Mouse (Mus musculus) adrenal gland, adult 18-20 months (tissue): ENCODE results near the gene Nppa. TPM values are rescaled to one million over a fixed set of nuclear protein-coding genes. Genes with fewer than 3 reads are reported as not detected.

Experiments used
- DNase-seq, 2 experiments: peaks; one replicate each; pipeline ENCODE4 v3.0.0; 2021 to 2022; ENCODE audit warnings: low spot score in 2 of 2
- long read RNA-seq, 2 experiments: library from polyadenylated mRNA; stranded (forward); transcript quantifications; one replicate each; pipeline ENCODE4 v2.0.0; 2021
- total RNA-seq, 2 experiments: library from RNA; stranded (reverse); gene quantifications; 1 replicate in 1 of 2; 2 replicates in 1 of 2; pipeline ENCODE4 v1.2.3; 2021

The Nppa gene
- not detected for total RNA-seq
- long read RNA-seq, experiment 1, result 0 reads
- long read RNA-seq, experiment 2, result 0 reads

DNA sequence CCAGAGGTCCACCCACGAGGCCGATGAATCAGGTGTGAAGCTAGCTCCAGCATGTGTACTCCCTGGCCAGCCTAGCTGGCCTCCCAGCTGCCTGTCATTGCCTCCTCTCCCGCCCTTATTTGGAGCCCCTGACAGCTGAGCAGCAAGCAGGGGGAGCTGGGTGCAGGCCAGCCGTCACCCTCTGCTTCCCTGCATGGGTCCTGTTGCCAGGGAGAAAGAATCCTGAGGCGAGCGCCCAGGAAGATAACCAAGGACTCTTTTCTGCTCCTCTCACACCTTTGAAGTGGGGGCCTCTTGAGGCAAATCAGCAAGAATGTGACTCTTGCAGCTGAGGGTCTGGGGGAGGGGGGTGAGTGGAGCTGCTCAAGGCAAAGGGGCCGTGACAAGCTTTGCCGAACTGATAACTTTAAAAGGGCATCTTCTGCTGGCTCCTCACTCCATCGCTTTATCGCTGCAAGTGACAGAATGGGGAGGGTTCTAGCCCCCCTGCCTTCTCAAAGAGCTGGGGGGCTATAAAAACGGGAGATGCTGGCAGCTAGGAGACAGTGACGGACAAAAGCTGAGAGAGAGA lies at the start of gene Nppa:
Nppa (plus strand) TSS at position 521 of the 571 bp plus-strand sequence.
- no peak for DNase-seq

DNA sequence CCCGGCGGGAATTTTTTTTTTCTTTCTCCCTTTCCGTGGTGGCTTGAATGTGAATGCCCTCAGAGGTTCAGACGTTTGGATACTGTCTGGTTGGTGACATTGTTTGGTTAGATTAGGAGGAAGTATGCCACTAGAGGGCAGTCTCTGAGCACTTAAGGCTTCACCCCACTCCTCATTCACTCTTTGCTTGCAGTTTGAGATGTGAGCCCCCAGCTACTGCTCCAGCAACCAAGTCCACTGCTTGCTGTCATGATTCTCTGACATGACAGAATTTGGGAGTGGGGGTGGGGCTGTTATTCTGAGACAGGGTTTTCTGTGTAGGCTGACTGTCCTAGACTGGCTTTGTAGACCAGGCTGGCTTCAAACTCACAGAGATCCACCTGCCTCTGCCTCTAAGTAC lies 46.9 kb upstream of the Nppa start:
- no peak for DNase-seq

DNA sequence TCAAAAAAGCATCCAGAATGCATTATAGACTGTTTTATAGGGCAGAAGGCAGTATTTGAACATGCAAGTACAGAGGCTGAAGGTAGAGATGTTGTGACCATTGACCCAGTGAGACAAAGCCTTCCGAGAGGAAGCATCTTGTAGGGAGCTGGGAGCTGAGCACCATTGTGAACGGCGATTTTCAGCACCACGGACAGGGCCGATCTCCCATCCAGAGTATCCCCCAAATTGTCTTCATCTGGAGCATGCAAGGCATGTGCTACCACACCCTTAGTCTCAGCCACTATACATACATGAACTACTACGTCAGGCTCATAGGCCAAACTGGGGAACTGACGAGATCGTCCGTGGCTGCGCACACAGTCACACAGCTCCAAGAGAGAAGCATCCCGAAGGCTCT lies 43.4 kb upstream of the Nppa start:
- no peak for DNase-seq

DNA sequence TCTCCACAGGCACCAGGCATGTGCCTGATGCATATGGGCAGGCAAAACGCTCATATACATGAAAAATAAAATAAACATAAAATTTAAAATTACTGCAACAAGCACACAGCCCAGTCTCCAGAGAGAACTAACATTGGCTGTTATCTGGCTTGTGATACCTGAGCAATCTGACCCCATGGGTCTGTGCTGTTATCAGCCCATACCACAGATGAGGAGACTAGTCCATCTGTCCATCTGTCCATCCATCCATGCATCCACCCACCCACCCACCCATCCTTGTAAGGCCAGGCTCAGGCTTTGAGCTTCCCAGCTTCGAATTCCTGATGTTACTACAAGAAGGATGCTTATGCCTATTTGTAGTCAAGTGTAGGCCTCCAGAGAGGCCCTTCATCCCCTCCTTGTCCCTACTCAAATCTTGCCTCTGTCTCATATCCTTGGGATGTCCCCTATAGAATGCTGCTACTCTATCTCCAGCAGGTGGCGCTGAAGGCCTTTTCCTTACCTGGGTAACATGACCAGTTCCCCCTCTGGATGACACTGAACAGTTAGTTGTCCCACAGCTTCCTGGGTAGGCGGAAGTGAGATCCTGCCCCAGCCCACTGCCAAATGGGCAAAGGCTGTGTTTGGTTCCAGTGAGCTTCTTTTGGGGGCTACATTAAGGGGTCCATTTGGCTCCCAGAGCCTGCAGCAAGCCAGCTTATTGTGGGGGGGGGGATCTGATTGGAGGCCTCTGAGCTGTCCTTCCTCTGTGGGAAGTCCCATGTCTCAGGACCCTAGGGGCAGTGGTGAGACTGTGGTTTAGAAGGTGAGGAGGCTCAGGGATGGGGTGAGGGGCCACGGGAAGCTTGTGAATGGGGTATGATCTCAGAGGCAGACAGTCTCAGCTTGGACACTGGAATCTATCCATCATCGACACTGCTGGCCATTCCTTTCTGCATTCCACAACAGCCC lies 40.4 kb upstream of the Nppa start:
- peak; percentile 63 to 70 for DNase-seq

DNA sequence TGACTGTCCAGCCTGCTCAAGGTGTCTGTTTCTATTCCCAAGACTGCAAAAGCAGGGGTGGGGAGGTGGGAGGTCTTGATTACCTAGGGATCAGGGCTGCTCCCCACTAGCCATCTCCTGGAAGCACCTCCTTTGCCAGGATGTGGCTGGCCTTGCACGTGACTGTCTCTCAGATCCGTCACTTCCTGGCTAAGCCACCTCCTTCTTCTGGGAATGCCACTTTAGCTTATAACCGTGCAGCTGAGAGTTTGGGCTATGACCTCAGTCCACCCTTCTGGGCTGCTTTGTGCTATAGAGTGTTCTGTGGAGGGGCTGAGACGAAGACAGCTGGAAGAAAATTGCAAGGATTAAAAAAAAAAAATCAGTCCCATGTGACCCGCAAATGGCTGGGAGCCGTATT lies 37.7 kb upstream of the Nppa start:
- no peak for DNase-seq

DNA sequence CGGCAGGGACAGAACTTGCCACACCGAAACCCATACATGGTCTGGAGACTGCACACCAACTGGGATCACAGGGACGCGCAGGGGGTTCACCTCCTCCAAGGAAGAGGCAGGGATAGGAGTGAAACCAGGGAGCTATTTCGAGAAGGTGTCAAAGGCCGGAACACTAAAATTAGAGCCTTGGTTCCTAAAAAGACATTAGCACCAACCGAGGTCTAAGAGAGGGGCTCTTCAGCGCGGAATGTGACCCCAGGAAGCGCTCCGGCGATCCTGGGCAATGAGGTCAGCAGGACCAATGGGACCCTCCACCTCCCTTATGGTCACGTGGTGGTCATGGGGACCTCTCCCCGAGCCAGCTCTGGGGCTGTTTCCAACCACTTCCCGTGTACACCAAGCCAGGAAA lies 36.9 kb upstream of the Nppa start:
- no peak for DNase-seq

DNA sequence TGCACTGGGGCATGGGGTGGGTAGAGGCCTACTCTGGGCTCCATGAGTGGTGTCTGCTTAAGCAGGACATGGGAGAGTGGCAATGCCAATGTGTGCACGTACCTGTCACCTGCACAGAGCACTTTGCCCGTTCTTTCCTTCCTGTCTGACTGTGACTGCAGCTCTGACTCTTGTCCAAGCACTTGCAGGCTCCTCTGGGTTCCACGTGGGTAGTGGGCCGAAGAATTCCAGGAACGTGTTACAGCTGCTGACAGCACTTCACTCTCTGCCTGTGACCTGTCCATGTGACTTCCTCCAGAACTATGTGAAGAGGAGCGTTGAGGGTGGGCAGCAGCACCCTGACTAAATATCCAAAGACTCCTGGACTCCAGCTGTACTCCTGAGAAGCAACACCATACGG lies 34.8 kb upstream of the Nppa start:
- DNase-seq, result no peak

DNA sequence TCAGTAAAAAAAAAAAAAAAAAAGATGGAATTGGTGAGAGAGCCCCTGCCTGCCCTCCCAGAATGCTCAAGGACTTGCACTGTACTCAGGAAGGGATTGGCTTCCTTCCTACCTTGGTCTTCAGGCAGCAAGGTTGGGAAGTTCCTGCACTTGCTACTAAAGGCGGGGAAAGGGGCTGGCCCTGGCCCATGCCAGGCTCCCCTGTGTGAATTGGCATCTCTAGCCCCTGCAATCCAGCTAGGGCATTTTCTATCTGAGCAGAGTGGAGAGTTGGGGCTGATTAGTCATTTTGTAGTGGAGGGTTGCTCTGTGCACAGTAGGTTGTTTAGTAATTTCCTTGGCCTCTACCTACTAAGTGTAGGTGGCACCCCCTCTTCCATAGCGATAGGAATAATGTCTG lies 31.7 kb upstream of the Nppa start:
- no peak for DNase-seq

DNA sequence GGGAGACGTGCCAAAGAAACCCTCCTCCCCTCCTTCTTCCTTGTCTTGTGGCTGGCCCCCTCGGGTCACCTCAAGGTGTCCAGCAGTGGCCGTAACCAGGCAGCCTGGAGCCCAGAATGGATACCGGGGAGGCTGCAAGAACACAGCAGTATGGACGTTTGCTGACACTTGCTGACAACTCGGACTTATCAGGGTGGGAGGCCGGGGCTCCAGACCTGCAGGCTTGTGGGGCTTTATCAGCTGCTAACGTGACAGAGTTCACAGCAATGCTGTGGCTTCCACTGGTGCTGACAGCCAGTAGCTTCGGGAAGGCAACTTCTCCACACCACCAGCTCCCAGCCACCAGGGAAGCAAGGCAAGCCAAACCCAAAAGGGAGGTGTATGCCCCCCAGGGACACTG lies 31.2 kb upstream of the Nppa start:
- no peak for DNase-seq

DNA sequence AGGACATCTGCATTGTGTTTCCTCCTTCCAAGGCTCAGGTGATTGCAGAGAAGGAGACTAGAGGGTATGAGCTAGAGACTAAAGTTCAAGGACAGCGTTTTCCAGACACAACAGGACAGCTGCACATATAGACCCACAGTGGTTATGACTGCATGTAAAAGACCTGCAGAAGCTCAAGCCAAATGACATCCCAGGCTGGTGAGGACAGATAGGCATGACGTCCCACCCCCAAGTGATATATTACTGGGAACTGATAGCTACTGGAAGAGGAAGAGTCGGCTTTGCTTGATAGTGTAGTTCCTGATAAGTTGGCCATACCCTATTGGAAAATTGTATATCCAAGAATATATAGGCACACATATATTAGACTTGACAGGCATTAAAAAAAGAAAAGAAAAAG lies 24.3 kb upstream of the Nppa start:
- DNase-seq, result no peak

DNA sequence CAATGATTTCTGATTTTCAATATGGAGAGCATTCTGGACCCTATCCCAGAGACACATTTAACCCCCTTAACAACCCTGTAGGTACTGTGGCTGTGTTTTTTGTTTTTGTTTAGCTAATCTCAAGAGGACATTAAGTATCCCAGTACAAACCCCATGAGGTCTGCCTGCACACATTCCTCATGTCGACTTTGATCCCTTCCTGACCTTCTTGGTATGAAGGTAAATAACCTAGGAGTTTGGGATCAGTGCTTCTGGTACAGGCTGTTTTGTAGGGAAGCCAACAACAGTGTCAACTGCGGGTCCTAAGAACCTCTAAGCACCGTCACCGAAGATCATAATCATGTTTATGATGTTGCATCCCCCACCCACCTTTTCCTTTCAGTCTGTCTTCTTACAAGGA lies 22.8 kb upstream of the Nppa start:
- DNase-seq, result no peak

DNA sequence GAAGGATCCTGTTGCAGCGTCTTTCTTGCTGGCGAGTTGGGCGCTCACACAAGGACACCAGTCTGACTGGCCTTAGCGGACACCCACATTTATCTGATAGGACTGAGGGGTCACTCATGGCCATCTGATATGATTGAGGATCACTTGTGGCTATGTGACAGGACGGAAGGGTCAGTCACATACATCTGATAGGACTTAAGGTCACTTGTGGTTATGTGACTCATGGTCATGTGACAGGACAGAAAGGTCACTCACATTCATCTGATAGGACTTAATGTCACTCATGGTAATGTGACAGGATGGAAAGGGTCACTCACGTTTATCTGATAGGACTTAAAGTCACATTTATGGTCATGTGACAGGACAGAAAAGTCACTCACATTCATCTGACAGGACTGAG lies 22.1 kb upstream of the Nppa start:
- DNase-seq, result no peak

DNA sequence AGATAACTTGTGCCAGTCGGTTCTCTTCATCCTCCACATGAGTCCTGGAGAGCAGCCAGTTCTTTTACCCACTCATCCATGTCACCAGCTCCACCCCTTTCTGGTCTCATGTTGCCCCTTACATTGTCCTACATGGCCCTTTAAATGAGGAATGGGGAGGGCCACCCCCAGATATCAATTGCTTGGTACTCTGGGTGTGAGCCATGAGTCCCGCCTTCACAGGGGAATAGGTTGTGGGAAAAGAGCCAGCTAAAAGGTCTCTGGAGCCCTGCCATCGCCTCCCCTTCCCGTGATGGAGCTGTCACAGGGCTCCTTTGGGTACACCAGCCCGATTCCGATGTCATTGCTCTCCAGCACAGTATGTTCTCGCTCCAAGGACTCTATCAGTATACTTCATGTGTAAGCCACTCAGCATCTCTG lies 21.1 kb upstream of the Nppa start:
- DNase-seq, result no peak

DNA sequence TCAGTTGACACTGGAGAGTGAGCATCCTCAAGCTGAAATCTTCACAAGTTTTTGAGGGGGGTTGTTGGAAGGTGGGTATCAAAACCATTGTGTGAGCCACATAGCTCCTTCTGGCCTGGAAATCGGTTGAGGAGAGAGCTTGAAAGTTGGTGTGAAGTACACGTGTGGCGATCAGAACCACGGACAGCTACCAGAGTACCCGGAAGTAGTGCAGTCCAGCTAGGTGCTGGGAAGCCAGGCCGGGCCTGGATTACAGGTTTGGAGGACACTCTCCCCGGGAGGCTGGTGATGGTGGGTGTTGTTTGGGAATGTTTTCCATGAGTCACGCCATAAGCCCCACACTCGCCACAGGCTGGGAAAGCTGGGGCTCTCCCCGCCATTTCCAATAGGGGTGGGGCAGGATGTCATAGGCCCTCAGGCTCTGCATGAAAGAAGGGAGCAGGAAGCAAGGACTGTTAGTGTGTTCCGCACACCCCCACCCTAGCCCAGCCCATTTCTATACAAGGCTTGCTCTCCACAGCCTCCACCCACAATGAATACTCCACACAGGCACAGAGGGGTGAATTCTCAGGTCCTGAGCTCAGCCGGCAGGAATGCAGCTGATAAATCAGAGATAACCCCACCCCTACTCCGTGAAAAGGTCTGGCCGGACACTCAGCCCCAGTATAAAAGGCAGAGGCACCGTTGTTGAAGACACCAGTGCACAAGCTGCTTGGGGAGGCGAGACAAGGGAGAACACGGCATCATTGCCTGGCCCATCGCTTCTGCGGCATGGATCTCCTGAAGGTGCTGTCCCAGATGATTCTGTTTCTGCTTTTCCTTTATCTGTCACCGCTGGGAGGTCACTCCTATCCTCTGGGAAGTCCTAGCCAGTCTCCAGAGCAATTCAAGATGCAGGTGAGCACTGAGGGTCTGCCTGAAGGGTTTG lies 15.1 kb upstream of the Nppa start, which contains the start of gene Nppb:
Nppb (plus strand) TSS at position 584 of the 928 bp plus-strand sequence.
- DNase-seq, result no peak

DNA sequence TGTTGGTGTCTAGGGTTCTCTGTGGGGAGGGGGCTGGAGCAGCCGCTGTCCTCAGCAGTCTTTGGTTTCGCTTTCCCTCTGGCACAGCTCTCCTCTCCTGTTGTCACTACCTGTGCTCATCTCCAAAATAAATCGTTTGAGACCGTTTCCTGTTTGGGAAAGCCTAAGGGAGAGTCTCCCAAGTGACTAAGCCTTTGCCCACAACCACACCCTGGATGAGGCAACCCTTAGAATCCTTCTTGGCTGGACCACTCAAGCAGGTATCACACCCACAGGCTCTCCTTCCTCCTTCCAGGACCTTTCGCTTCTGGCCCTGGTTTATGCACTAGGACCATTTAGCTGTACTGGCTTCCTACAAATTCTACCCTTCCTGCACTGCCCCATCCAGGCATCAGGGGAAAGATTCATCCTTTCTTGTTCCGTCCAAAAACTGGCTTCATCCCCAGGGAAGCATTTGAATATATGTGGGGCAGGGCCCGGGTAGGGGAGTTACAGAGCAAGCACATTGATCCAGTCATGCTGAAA lies 6.9 kb upstream of the Nppa start:
- DNase-seq, result no peak

DNA sequence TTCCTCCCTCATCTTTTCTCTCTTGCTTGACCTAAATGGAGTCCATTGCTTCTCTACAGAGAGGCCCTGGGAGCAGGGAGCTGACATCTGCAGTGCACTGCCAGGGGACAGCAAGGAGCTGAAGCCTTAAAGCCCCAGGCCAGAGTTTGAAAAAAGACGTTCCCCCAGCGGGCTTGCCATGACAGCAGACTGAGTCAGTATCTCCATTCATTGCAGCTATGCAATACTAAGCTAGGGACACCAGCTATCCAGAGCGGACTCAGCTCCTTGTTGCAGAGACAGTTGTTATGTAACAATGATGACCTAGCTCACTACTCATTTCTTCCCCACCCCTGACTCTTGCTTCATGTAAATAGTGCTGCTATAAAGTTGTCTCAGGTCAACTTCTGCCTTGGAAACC lies 5.2 kb upstream of the Nppa start:
- DNase-seq, result no peak

DNA sequence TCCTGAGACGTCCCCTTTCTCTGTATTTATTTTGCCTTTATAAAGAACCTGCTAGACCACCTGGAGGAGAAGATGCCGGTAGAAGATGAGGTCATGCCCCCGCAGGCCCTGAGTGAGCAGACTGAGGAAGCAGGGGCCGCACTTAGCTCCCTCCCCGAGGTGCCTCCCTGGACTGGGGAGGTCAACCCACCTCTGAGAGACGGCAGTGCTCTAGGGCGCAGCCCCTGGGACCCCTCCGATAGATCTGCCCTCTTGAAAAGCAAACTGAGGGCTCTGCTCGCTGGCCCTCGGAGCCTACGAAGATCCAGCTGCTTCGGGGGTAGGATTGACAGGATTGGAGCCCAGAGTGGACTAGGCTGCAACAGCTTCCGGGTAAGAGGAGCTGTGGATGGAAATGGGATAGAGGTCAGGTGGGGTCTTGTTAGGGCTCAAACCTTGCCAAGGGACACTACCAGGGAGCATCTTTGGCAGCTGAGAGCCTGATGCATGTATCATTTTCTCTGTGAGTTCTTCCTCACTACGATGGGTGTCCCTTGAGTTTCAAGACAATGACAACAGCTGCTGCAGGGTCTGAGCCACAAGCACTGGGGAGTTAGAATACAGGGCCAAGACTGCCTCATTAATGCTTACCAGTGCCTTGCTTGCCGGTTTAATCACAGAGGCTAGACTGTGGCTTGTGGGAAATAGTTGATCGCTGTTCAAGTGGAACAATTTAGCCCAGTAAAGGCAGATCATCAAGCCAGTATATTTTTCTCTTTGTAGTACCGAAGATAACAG lies 679 bp downstream of the Nppa start:
- no peak for DNase-seq

DNA sequence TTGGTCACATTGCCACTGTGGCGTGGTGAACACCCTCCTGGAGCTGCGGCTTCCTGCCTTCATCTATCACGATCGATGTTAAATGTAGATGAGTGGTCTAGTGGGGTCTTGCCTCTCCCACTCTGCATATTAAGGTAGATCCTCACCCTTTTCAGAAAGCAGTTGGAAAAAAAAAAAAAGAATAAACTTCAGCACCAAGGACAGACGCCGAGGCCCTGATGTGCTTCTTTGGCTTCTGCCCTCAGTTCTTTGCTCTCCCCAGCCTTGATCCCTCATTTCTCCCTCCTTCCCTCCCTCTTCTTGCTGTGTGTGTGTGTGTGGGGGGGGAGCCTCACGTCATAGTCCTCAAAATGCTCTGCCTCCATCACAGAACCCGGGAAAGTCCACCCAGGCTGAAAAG lies 1.3 kb downstream of the Nppa start:
- no peak for DNase-seq

DNA sequence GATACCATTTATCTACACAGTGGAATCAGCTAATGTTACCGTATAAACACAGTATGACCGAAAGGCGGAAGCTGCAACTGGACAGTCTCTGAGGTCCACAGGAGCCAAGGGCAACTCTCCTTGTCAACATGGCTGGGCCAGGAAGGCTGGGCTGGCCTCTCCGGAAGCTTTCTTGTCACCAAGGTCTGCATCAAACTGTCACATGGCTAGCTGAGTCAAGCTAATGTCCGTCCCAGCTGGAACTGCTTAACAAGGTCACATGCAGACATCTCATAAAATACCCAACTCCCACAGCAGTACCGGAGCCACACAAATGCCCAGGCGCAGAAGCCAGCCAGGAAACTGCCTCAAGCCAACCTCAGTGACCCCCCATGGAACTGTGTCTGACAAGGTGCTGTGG lies 3.8 kb downstream of the Nppa start:
- peak in 1 of 2 experiments; percentile 35 for DNase-seq

DNA sequence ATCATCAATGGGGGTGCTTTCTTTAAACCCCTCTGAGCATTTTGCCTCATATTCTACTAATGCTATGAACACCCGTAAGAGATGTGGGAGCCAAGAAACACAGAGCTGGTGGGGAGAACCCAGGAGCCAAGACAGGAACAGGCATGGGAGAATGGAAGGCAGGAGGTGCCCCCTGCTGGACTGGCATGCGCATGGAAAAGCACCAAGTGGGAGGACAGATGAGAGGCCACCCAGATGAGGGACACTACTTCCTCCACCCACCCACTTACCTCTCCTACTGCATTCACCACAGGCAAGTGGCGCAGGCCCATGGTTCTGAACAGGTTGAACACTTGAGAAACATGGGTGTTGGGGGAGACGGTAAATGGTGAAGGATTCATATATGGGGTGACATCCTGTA lies 7.9 kb downstream of the Nppa start:
- peak; percentile 42 to 55 for DNase-seq
